Mouse (Mus musculus): ENCODE results near the gene Rgs6. TPM values are rescaled to one million over a fixed set of nuclear protein-coding genes. Genes with fewer than 3 reads are reported as not detected.

Rgs6 gene
- total RNA-seq, 2 experiments from 2014 or later, result 9.9 to 10.5 TPM

DNA sequence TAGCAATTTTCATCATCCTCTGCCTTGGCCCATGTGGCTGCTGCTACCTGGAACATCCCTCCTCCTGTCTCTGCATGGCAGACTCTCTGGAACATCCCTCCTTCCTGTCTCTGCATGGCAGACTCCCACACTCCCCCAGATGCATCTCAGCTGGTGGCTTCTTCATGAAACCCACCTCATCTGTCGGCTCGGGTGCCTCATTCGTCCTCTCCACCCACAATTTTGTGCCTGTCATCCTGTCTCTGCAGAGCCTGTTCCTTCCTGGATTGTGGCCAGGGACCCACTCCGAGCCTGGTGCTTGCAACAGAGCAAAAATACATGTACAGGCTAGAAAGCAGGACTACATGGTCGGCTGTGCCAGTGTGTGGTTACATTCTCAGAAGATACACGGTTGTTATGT lies 168.7 kb downstream of the Rgs6 start:
- DNase-seq (ENCODE audit: low spot score in 2 of 2), result peak in 1 of 2 experiments; percentile 24

DNA sequence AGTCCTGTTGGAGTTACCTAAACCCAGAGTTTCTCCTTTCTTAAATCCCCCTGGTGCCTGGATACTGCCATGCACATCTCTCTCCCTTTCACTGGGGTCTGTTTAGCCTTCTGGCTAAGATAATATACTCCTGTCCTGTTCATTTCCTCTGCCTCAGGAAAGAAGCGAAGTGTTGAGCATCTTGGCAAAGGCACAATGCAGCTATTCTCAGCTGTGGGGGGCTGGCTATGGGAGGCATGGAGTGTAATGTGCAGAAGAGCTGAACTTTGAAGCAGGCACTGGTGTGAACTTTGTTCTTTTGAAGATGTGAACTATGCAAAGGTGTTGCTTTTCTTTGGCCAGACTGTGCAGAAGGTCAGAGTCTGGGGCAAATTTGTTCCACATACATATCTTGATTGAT lies 169.3 kb downstream of the Rgs6 start:
- no peak for DNase-seq (ENCODE audit: low spot score in 2 of 2)

DNA sequence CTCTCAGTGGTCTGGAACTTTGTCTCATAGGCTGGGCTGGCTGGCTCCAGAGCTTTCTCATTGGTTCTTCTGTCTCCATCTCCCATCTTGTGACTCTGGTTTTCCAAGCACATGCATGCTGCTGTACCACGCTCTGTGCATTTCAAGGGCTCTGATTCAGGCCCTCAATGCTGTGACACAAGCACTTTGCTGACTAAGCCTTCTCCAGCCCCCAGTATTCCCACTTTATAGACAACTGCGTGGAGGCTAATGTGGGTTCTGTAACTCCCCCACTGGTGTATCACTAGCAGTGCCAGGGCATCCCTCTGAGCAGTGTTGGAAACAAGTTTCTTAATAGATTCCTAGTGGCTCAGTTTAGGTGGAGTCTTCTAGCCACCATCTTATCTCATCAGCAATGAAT lies 174.0 kb downstream of the Rgs6 start:
- DNase-seq (ENCODE audit: low spot score in 2 of 2), result no peak

DNA sequence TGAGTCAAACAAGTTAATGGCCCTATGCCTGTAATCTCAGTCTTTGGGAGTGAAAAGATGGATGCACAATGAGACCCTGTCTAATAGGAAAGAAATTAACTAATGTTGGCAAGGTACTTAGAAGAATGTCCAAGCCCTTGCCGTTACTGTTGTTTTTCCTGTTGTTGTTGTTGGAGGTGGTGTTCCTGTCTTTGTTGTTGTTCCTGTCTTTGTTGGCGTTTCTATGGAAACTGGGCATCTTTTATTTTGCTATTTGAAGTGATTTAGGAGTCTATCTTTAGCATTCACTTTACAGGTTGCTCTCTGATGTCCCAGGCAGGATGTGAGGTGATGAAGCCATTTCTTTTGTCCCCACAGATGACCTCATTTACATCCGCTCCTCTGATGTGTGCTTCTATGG lies 180.6 kb downstream of the Rgs6 start:
- DNase-seq (ENCODE audit: low spot score in 2 of 2), result no peak

DNA sequence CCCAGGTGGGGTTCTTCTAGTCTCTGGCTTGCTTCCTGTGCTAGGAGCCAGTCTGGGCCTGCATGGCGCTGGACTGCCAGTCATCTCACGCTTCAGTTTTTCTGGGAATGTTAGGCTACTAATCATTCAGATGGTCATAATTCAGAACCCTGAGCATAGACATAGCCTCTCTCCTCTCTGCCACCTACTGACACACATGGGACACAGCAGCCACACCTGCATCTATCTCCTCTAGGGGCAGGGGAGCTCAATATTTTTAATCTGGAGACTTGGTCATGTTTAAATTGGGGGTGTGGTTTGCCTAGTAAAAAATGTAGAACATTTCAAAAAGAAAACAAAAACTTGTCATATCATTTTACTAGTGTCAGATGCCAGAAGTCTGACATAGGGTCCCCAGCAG lies 184.1 kb downstream of the Rgs6 start:
- no peak for DNase-seq (ENCODE audit: low spot score in 2 of 2)

DNA sequence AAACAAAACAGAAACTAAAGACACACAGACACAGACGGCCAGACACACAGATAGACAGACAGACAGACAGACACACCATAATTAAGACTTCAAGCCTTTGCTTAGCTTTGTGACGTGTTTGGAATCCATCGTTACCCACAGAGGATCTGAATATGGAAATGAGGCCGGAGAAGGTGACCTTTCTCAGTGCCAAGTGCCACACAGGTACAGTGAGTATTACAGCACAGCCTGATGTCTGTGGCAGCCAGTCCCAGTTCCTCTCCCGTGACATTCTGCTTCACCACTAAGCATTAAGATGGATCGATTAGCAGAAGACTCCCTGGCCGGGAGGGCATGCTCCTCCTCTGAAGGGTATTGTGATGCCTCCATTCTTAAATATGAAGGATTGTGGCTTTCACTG lies 186.5 kb downstream of the Rgs6 start:
- DNase-seq (ENCODE audit: low spot score in 2 of 2), result no peak

DNA sequence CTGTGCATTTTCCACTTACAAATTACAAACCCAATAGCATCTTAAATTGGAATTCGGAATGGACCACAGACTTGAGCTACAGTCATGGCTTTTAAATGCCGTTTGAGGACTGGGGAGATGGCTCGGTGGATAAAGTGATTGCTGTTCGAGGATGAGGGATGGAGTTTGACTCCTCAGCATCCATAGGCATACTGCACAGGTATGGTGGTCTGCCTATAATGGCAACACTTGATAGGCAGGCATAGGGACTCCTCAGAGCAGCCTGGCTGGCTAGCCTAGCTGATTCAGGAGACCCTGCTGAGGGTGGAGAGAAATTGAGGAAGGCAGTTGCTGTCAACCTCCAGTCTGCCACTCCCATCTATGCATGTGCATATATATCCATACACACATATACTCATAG lies 188.6 kb downstream of the Rgs6 start:
- no peak for DNase-seq (ENCODE audit: low spot score in 2 of 2)

DNA sequence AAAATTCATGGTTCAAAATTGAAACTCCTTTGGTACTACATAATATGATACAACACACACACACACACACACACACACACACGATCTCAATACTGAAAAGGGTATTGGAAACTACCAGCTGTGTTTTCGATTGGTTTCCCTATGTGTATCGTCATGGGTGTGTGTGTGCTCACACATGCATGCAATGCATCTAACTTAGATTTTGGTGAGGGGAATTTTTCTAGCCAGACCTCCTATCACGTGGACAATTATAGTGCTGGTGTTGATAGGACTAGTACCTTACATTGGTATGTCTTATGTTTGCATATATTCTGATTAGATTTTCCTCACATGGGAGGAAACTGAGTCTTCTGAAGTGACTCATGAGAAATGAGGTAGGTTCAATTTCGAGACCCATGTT lies 192.8 kb downstream of the Rgs6 start:
- no peak for DNase-seq (ENCODE audit: low spot score in 2 of 2)

DNA sequence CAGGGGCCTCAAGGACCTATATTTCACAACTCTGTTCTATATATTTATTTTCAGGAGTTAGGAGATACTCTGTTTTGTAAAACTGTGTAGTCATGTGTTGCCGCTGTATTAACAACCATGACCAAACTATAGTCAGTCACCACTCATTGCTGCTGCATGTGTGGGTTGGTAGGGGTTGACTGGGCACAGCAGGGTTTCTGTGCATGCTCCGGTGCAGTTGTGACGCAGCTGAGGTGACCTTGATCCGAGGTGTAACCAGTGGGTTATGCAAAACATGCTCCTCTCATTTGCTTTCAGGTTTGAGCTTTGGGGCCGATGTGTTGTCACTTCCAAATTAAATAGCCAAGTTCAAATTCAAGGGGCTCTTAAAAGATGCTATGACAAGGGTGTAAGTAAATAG lies 193.3 kb downstream of the Rgs6 start:
- no peak for DNase-seq (ENCODE audit: low spot score in 2 of 2)

DNA sequence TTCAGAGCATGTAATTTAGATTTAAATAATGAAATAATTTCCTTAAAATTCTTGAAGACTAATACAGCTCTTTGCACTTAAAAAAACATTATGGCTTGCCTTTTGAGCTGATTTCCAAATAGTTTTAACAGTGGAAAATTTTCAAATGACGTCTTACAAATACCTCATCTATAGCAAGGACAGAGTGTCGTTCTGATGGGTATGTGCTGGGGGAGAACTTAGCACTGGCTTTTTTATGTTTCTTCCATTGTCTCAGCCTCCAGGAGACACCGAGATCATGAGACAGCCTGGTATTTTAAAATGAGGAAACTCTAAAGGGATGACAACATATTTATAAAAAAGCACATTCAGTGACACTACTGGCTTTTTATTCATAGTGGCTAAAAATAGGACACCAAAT lies 204.0 kb downstream of the Rgs6 start:
- no peak for DNase-seq (ENCODE audit: low spot score in 2 of 2)

DNA sequence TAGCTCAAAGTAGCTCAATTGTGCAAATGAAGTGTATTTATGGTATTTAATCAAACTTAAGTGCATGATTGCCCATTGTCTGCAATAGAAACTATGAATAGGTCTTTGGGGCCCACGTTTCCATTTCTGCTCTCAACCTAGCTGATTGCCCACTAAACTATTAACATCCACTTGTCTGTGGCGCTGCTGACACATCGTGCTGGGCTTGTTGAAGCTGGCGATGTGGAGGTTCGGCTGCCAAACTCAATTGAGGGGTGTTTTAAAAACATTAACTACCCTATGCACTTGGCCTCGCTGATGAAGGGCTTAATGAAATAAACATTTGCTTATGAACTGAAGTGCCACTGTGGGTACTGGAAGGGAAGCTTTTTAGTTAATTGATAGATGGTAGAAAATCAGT lies 211.8 kb downstream of the Rgs6 start:
- no peak for DNase-seq (ENCODE audit: low spot score in 2 of 2)

DNA sequence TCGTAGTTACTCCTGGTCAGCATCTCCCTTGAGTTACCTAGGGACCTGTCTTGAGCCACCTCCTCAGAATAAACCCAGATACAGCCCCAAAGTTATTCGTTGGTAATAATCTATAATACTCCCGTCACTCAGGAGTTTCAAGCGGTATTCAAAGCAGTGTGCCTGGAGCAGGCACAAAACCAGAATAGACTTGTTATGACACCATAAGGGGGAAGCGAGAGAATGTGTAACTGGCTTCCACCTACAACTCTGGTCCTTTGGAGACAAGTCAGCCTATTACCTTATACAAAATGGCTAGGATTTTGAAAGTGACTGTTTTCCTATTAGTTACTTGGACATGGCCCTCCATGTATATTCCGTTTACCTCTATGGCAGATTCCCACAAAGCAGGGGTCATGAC lies 213.6 kb downstream of the Rgs6 start:
- no peak for DNase-seq (ENCODE audit: low spot score in 2 of 2)

DNA sequence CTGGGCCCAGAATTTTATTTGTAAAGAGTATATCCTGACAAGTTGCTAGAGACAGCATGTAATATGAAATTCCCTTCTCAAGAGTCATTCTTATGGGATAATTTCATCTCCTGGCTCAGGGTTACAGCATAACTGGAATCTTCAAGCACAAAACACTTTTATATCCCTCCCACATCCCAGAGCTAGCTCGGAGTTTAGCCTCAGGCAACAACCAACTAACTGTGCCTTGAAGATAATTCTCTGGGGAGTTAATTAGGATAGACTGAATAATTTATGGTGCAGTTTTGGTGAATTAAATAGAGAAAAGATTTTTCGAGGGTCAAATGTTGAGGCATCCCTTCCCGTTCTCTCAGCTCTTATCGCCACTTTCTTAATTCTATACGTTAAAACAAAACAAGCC lies 214.6 kb downstream of the Rgs6 start:
- no peak for DNase-seq (ENCODE audit: low spot score in 2 of 2)

DNA sequence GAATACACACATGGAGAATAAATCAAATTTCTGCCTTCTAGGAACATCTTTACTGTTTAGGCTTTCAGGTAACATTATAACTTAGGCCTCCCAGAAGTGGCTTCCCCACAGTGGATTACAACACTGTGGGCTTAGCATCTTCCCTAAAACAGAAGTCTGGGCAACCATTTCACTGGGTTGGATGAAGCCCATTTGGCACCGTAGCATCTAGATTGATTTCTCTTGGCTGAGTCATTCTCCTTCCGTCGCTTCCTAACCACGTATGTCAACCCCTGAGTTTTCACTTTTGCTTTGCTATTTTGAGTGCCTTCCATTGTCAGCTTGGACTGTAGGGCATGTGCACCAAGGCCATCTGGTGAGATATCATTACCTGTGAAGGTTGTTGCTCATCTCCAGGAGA lies 217.1 kb downstream of the Rgs6 start:
- DNase-seq (ENCODE audit: low spot score in 2 of 2), result peak in 1 of 2 experiments; percentile 29

DNA sequence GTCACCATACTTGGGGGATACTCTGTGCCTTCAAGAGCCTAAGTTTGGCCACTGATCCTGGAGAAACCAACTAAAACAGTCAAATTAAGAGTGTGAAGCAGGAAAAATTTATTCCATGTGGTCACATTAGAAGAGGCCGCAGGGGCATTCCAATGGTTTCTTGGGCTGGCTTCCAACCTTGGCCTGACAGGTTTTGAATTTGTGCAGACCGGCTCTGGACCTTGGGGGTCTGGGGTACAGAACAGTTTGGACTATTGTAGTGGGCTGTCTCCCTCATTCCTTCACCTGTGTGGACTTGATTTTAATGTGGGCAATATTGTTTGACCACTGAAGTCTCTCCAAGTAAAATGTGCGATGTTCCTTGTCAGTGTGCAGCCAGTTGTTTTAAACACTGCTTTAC lies 222.5 kb downstream of the Rgs6 start:
- DNase-seq (ENCODE audit: low spot score in 2 of 2), result no peak

DNA sequence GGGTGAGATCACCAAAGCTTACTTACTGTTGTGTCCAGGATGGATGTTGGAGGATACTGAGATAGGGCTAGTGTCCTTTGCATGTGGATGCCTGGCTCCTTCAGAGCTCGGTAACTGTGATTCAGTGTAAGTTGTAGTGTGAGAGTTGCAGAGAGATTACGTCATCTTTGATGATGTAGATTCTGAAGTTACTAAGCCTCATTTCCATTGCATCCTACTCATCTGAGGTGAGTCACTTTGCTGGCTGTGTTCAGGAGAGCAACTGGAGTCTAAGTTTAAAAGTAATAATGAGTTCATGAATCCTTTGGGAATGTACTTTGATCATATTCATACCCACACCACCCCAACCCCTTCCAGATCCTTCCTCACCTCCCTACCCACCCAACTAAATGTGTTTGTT lies 227.9 kb downstream of the Rgs6 start:
- DNase-seq (ENCODE audit: low spot score in 2 of 2), result no peak

DNA sequence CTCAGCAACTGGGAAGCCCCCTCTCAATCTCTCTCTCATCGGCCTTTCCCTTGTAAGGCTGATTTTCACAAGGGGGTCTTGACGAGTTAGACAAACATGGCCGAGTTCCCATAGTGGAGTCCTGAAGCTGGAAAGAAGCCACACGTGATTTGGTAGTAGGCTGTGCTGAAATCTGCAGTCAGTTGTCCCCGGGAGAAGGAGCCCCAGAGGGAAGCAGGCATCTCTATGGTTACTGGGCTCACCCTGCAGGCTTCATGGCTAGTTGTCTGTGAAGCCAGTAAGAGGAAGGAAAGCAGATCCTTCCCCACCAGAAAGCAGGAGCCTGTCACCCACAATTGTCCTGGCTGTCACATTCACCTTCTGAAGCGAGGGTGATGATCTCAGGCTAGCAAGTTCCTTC lies 231.2 kb downstream of the Rgs6 start:
- no peak for DNase-seq (ENCODE audit: low spot score in 2 of 2)

DNA sequence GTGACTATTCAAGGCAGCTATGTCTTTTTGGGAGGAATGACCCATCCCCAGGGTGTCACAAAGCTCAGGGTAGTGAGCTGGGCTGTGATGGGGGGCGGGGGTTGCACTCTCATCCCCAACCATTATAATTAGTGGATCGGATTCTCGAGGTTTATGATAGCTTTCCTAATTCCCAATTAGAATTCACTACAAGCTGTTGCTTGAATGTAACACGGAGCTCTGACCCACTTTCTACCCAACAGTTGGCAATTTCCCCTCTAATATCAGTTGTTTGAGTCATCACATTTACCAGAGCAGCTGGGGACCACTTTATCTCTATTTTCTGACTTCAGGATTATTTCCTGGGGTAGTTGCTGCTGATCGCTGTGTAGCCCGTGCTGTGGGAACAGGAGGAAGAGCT lies 231.9 kb downstream of the Rgs6 start:
- DNase-seq (ENCODE audit: low spot score in 2 of 2), result peak; percentile 17 to 68

DNA sequence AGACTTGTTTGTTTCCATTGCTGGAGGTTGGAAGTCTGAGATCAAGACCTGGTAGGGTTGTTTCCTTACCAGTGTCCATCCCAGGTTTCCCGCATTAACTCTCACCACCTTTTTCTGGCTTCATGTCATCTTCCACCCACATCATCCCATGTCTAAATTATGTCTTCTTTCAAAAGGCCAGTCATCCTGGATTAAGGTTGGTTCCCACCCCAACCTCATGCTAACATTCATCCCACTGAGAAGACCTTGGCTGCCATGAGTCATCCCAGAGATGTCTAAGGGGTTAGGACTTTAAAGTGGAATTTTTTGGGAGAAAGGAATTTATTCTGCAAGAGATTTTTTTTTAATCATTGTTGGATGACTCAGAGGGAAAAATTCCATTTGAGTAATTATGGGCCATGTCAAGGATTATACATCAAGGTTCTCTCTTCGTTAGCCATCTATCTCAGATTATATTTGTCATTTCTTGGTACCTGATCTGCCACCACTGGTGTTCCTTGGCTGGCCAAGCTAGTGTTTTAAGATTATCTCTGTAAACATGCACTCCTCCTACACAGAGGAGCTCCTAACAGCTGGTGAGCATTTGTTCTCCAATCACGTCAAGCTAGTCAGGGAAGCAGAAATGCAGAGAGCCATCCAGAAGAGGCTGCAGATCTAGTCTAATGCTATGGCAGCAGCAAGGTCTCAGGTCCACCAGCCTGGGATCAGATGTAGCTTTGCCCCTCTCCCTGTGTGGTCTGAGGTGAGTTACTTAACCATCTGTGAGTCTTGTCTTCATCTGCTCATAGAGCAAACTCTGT lies 234.9 kb downstream of the Rgs6 start:
- peak in 1 of 2 experiments; percentile 23 for DNase-seq (ENCODE audit: low spot score in 2 of 2)

DNA sequence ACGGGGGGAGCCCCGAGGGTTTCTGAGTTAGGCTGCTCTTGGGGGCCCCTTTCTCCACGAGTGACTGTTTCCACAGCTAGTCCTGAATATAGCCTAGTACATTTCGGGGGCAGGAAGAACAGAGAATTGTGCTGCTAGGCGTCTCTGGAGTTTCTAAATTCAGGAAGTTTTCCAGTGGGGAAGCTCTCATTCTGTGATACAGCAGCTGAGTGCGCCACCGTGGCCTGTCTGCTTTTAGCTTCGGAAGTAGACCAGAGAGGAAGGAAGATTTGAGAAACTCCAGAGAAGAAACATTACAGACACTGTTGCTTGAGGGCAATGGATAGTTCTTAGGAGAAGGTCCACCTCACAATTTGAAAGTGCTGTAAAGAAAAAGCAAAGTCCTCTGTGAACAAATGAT lies 242.2 kb downstream of the Rgs6 start:
- no peak for DNase-seq (ENCODE audit: low spot score in 2 of 2)

DNA sequence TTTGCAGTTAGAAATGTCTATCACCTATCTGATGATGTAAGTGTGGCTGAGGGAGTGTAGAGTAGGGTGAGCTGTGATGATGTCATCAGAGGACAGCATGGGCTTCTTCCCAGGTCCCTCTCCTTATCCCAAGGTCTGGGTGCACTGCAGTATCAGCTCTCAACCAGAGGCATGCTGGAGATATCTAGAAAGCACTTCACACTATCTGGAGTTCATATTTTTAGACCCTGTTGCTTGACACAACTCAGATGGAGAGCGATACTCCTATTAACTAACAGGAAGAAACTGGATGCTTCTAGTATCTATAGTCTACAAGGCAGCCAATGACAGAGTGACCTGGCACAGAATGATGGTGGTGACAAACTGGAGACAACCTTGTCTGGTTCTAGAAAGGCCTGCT lies 250.5 kb downstream of the Rgs6 start:
- DNase-seq (ENCODE audit: low spot score in 2 of 2), result no peak

DNA sequence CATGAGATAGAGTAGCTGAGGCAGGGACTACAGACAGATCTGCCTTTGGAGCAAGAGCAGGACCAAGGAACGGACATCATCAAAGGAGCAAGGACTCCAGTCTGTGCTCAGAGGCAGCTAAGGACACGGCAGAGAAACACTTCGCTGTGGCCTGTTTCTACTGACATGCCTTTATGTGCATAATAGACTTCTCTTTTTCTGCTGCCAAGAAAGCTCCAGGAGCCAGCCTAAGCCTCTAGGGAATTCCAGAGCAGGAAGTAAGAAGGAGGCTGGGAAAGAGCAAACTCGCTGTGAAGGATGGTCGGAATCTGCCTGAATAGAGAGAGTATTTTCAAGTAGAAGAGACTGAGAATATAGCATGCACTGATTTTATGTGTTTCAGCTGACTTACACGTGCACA lies 253.5 kb downstream of the Rgs6 start:
- no peak for DNase-seq (ENCODE audit: low spot score in 2 of 2)

DNA sequence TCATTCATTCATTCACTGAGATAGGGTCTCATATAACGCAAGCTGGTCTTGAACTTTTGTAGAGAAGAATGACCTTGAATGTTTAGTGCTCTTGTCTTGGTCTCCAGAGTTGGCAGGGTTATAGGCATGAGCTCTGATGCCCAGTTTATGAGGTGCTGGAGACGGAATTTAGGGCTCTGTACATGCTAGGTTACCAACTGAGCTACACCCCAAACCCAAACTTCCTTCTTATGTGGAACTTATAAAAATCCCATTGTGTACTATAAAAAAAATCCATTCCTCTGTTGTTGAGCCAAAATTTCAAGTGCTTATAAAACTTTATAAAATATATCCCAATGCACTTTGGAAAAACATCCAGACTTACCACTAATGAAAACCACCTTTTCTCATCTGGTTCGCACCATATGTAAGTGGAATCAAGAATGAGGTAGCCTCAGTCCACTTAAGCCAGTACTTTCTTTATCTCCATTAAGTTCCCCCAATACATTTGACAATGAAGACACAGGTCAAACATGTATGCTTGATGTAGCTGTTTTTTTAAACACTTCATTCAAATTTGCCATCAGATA lies 260.3 kb downstream of the Rgs6 start:
- no peak for DNase-seq (ENCODE audit: low spot score in 2 of 2)

All from layer of hippocampus, adult 18-20 months (tissue).